Mouse (Mus musculus): ENCODE measurements around the gene Ccdc117.

DNA sequence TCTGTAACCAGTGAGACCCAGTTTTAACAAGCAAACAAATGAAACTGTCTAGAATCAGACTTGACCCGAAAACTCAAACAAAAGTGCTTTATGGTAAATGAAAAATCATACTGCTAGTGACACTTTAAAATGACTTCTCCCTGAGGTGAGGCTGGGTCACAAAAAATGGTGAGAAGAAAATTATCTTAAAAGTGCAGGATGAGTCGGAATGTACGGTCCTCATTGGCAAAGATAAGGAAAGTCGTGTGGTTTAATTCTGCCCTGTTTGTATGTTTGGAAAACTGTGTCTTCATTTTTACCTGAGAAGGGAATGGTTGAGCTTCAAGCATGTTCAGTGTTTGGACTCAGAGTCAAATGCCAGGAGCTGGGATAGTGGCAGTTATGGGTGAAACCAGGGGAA lies 29.9 kb upstream of the Ccdc117 start:
- TF ChIP-seq POLR2A (IDR thresholded peaks at IDR 0.05; ENCODE audit: insufficient read depth, low read length), result no peak
- TF ChIP-seq CTCF (IDR thresholded peaks at IDR 0.05; ENCODE audit: low read depth, low read length), result no peak
